Mouse (Mus musculus) small intestine, adult 2 months (tissue): ENCODE measurements around the gene Itpkc. TPM values are rescaled to one million over a fixed set of nuclear protein-coding genes. Genes with fewer than 3 reads are reported as not detected.

ENCODE experiments used
- H3K27ac ChIP-seq: fragments of 200-500 bp; 2 replicates; pipeline ENCODE4 v1.5.1; 2012; ENCODE audit warnings: low read depth, low read length, control low read depth, inconsistent platforms; ENCODE audit not compliant: insufficient read depth
- H3K27me3 ChIP-seq: fragments of 200-500 bp; 2 replicates; pipeline ENCODE4 v1.6.1; 2012; ENCODE audit warnings: mild to moderate bottlenecking, moderate library complexity, low read length, inconsistent platforms; ENCODE audit not compliant: control insufficient read depth, insufficient read depth
- H3K36me3 ChIP-seq: fragments of 200-500 bp; 2 replicates; pipeline ENCODE4 v1.6.1; 2012; ENCODE audit warnings: mild to moderate bottlenecking, low read length, control low read depth, inconsistent platforms; ENCODE audit not compliant: control insufficient read depth, insufficient read depth
- H3K4me1 ChIP-seq: fragments of 200-500 bp; 2 replicates; pipeline ENCODE4 v1.6.1; 2012; ENCODE audit warnings: low read length, inconsistent platforms, mixed read lengths; ENCODE audit not compliant: control insufficient read depth, insufficient read depth, insufficient read length
- H3K4me3 ChIP-seq: fragments of 200-500 bp; 2 replicates; pipeline ENCODE4 v1.5.1; 2012; ENCODE audit warnings: low read depth, mild to moderate bottlenecking, control low read depth, inconsistent platforms, low read length, moderate library complexity
- CTCF ChIP-seq: fragments of 200-500 bp; IDR thresholded peaks from 2 replicates; pipeline ENCODE4 v1.5.1; 2012; ENCODE audit warnings: low read depth, mild to moderate bottlenecking, control low read depth, inconsistent platforms, low read length, moderate library complexity, mixed read lengths; ENCODE audit not compliant: insufficient replicate concordance, insufficient read length; ENCODE audit errors: extremely low read depth
- POLR2A ChIP-seq: fragments of 200-500 bp; IDR thresholded peaks from 2 replicates; pipeline ENCODE4 v1.6.1; 2012; ENCODE audit warnings: low read depth, mild to moderate bottlenecking, control low read depth, inconsistent platforms, low read length, moderate library complexity
- WGBS: fragments of 180-500 bp; shearing (Covaris S2); methylation state at CpG from one replicate; pipeline ENCODE4 v1.1.7; 2018; 5-methylcytosine and 5-hydroxymethylcytosine counted together
- polyA plus RNA-seq: library from polyadenylated mRNA; depleted of rRNA; stranded (reverse); fragments of >200 nt; gene quantifications from 2 replicates; pipeline ENCODE4 v1.2.3, GENCODE M21; 2012

The Itpkc gene
- polyA plus RNA-seq, 1 experiment: 44.6 TPM

DNA sequence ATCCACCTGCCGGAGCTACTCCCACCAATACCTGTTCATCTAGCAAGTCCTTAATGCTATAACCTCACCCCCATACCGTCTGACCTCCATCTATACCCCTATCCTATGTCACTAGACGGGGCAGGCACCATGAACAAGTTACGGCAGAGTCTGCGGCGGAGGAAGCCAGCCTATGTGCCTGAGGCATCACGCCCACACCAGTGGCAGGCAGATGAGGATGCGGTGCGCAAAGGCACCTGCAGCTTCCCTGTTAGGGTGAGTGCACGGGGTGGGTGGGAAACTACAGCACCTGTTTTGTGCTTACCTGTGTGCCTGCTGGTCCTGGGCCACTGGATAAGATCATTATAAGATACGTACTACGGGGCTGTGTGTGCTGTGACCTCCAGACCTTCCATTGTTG, 36.3 kb upstream of the Itpkc start:
- TF ChIP-seq POLR2A (no peak), CTCF (no peak)
- WGBS: 91% methylated on average over 12 of the region's 12 CpGs
- Histone ChIP-seq H3K36me3 (no peaks in the 10 kb centered on the region), H3K27ac (no peak overlapping the region), H3K4me1 (peaks cover 4% of the 10 kb centered on the region; the same call in 1 of the 2 replicates), H3K4me3 (no peak overlapping the region), H3K27me3 (no peaks in the 10 kb centered on the region)

DNA sequence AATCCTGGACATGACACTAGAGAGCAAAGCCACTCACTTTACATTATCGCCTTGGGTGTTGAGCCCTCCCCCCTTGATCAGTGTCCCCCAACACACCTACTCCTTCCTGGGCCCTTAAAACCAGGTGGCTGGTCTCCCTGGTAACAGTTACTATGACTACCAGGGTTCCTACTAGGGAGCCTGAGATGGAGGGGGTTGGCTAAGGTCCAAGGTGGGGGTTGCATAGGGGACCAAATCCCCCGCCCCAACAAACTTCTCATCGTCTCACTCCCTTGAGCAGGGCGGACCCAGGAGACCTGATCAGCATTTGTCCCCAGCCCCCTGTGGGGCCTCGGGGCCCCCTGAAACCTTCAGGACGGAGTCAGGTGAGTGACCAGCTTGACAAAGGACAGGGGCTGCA, 33.4 kb upstream of the Itpkc start:
- 71% methylated on average over 6 of the region's 6 CpGs for WGBS
- H3K27ac ChIP-seq: no peak overlapping the region
- no peak overlapping the region for H3K4me3 ChIP-seq
- no peaks in the 10 kb centered on the region for H3K27me3 ChIP-seq
- H3K36me3 ChIP-seq: no peaks in the 10 kb centered on the region
- TF ChIP-seq POLR2A: no peak
- TF ChIP-seq CTCF: no peak
- H3K4me1 ChIP-seq: peaks cover 15% of the 10 kb centered on the region

DNA sequence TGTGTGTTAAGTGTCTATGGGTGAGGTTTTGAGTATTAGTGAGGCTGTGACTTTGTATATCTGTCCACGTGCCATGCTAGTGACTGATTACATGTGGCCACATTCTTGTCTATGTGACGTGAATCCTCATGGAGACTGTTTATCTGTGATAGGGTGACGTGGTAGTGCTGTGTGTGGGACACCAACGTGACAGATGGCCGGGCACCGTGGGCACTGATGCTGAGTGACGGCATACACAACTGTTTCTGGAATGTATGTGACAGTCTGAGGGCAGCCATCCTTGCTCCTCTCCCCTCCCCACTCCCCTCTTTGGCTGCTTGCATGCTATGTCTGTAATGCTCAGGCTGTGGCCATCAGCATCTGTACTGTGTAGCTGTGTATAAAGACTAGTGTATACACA, 32.4 kb upstream of the Itpkc start:
- no peak for TF ChIP-seq POLR2A
- Histone ChIP-seq H3K27me3 (no peaks in the 10 kb centered on the region), H3K4me1 (peaks cover 17% of the 10 kb centered on the region), H3K4me3 (no peak overlapping the region), H3K27ac (no peak overlapping the region), H3K36me3 (no peaks in the 10 kb centered on the region)
- WGBS: 69% methylated on average over 7 of the region's 7 CpGs

DNA sequence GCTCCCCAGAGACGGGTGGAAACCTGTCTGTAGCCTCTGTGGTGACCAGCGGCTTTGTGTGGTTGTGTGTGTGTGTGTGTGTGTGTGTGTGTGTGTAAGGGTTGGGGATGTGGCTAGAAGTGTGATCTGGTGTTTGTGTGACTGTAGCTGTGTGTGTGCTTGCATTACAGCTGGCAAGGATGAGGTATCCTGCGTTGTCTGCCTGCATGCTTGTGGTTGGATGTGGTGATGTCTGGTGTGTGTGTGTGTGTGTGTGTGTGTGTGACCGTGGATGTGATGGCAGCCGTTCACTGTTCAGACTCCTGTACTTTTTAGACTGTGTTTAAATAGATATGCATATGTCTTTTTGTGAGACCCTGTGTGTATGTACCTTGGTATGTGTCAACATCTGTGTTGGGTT, 31.3 kb upstream of the Itpkc start:
- Histone ChIP-seq H3K4me3 (peak overlapping the region; percentile 69), H3K27ac (no peak overlapping the region), H3K4me1 (peaks cover 18% of the 10 kb centered on the region), H3K27me3 (no peaks in the 10 kb centered on the region), H3K36me3 (no peaks in the 10 kb centered on the region)
- WGBS: 39% methylated on average over 5 of the region's 5 CpGs
- no peak for TF ChIP-seq POLR2A
- TF ChIP-seq CTCF: no peak

DNA sequence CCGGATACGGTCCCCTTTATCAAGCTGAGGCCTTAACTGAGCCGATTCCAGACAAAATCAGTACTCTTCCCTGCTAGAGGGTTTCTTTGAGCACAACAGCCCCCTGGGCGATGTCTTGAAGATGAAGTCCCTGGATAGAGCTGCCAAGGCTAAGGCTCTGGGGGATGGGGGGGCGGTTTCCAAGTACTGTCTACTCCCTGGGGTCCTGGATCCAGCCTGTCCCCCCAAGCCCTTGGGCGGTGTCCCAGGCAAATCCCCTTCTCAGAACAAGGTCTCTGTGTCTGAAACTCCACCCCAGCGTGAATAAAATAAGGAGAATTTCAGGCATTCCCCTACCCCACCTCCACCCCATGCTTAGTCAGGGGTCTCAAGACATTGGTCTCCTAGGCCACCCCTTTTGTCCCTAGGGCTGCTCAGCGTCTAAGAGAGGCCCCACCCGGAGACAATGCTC, 30.8 kb upstream of the Itpkc start:
- peaks cover 18% of the 10 kb centered on the region for H3K4me1 ChIP-seq
- 30% methylated on average over 9 of the region's 9 CpGs for WGBS
- no peaks in the 10 kb centered on the region for H3K27me3 ChIP-seq
- TF ChIP-seq CTCF: no peak
- no peak for TF ChIP-seq POLR2A
- H3K36me3 ChIP-seq: no peaks in the 10 kb centered on the region; the same call in 1 of the 2 replicates
- peak overlapping the region; percentile 69 for H3K4me3 ChIP-seq
- H3K27ac ChIP-seq: no peak overlapping the region

- TF ChIP-seq CTCF (no peak), POLR2A (peak; percentile 10; the same call in 1 of the 2 replicates)
- 1% methylated on average over 45 of the region's 47 CpGs for WGBS
- no peaks in the 10 kb centered on the region; the same call in 1 of the 2 replicates for H3K36me3 ChIP-seq
- H3K27ac ChIP-seq: peak within 1 kb of the TSS; percentile 70
- peak within 1 kb of the TSS; percentile 69 for H3K4me3 ChIP-seq
- no peaks in the 10 kb centered on the region for H3K27me3 ChIP-seq
- peaks cover 18% of the 10 kb centered on the region for H3K4me1 ChIP-seq
These were observed 29.9 kb upstream of the Itpkc start, which contains the start of gene Numbl for GRCm38 (mm10) chr7:27258205-27258899. TSS of gene Numbl (plus strand) at chr7:27258433.

GRCm38 (mm10) chr7:27257852-27258204, 29.4 kb upstream of the Itpkc start:
- Histone ChIP-seq H3K36me3 (no peaks in the 10 kb centered on the region; the same call in 1 of the 2 replicates), H3K27ac (peak overlapping the region; percentile 70), H3K4me1 (peaks cover 18% of the 10 kb centered on the region), H3K4me3 (peak overlapping the region; percentile 69), H3K27me3 (no peaks in the 10 kb centered on the region)
- no peak for TF ChIP-seq POLR2A
- TF ChIP-seq CTCF: no peak
- WGBS: 19% methylated on average over 6 of the region's 6 CpGs
